Mouse (Mus musculus) CH12.LX (cell line): Measurements from ENCODE around the gene Cfap161.

Experiments
- CTCF ChIP-seq, 2 experiments: IDR thresholded peaks in 1 of 2; conservative IDR thresholded peaks in 1 of 2; 2 replicates each; pipeline ENCODE4 v1.5.1; 2011 to 2012; ENCODE audit warnings: low read depth in 2 of 2, low read length in 2 of 2, improper control_type of control experiment in 1 of 2, inconsistent platforms in 1 of 2, mild to moderate bottlenecking in 1 of 2, moderate library complexity in 1 of 2
- KAT2A ChIP-seq: IDR thresholded peaks from 2 replicates; pipeline ENCODE4 v1.6.1; 2012; ENCODE audit warnings: low read length, improper control_type of control experiment, inconsistent platforms; ENCODE audit not compliant: insufficient replicate concordance
- POLR2A ChIP-seq: IDR thresholded peaks from 2 replicates; pipeline ENCODE4 v1.6.1; 2011; ENCODE audit warnings: low read depth, mild to moderate bottlenecking, improper control_type of control experiment, low read length
- TBP ChIP-seq: conservative IDR thresholded peaks from 2 replicates; pipeline ENCODE4 v1.6.1; 2011; ENCODE audit warnings: low read depth, low read length, improper control_type of control experiment

DNA sequence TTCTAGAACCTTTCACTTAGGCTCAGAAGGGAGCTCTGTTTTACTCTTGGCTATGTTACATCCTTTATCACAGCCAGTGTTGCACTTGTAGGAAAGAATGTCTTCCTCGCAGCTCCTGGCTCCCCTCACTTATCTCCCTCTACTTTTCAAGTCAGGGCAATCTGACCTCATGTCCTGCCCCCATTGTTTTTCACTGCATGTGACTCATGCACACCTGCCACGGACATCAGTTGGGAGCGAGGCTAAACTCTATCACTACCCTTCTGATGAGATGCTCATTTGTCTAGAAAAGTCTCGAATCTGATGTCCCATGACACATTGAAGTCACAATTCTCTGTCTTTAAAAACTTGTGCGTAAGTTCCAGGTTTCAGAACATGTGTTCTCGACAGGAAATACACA lies 12.3 kb upstream of the Cfap161 start:
- no peak for TF ChIP-seq TBP
- no peak for TF ChIP-seq POLR2A
- no peak for TF ChIP-seq CTCF (conservative IDR thresholded peaks at IDR 0.05 in 1 of 2, IDR thresholded peaks at IDR 0.05 in 1 of 2; ENCODE audit: low read depth in 2 of 2, low read length in 2 of 2)
- TF ChIP-seq KAT2A, result no peak
